17 mouse cellular contexts compared by ENCODE assay signal in the genomic region with DNA sequence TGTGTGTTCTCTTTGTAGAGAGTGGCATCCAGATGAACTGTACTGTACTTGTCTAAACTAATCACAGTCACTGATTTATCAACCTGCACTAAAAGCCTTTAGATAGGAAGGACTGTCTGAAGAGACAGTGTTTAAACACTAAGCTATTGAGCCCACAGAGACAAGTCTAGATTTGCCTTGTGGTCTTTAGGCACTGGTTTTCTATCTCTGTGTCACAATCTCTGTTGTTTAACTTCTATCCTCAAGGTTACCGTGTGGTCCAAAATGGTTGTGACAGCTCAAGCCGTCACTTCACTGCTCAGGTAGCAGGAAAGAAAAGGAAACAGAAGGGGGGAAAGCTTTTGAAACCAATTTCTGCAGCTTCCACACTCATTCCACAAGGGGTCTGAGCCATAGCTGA.
"Had no signal": no experiment of that assay in that cellular context is flagged by ENCODE, and none has a peak within 500 bp of the region (broad histone marks: within the 10 kb centered on the region; RNA-seq: fewer than 3 reads in every experiment).

No protein-coding gene starts in this region.

- H3K4me1 ChIP-seq: lung, embryonic 15.5 days; megakaryocyte, embryonic 14.5 days; midbrain, embryonic 12.5 days; neural tube, embryonic 12.5 days; stomach, embryonic 15.5 days had no signal

- H3K4me3 ChIP-seq: lung, embryonic 15.5 days; megakaryocyte, embryonic 14.5 days; midbrain, embryonic 12.5 days; neural tube, embryonic 12.5 days; stomach, embryonic 15.5 days had no signal

- H3K27me3 ChIP-seq: lung, embryonic 15.5 days; megakaryocyte, embryonic 14.5 days; midbrain, embryonic 12.5 days; neural tube, embryonic 12.5 days; stomach, embryonic 15.5 days had no signal

- DNase-seq: liver, postnatal 0 days; lung, adult 2 months; lung, postnatal 14 days; lung, postnatal 36 days; midbrain, embryonic 14.5 days; right cerebral cortex, postnatal 14 days; thymus, adult 2 months; thymus, postnatal 25 days; thymus, postnatal 4 days had no signal

- ATAC-seq: liver, postnatal 0 days; lung, postnatal 0 days had no signal

- H3K9me3 ChIP-seq: lung, embryonic 15.5 days; megakaryocyte, embryonic 14.5 days; midbrain, embryonic 12.5 days; neural tube, embryonic 12.5 days; stomach, embryonic 15.5 days had no signal

- H3K27ac ChIP-seq: lung, embryonic 15.5 days; macrophage; midbrain, embryonic 12.5 days; neural tube, embryonic 12.5 days; stomach, embryonic 15.5 days; stomach, postnatal 0 days had no signal

- H3K9ac ChIP-seq: liver, postnatal 0 days; lung, embryonic 15.5 days; midbrain, embryonic 12.5 days; neural tube, embryonic 12.5 days; stomach, embryonic 15.5 days had no signal

- H3K4me2 ChIP-seq: lung, embryonic 15.5 days; midbrain, embryonic 12.5 days; neural tube, embryonic 12.5 days; stomach, embryonic 15.5 days had no signal
